ENCODE assay signal across 16 mouse cellular contexts in the genomic region with DNA sequence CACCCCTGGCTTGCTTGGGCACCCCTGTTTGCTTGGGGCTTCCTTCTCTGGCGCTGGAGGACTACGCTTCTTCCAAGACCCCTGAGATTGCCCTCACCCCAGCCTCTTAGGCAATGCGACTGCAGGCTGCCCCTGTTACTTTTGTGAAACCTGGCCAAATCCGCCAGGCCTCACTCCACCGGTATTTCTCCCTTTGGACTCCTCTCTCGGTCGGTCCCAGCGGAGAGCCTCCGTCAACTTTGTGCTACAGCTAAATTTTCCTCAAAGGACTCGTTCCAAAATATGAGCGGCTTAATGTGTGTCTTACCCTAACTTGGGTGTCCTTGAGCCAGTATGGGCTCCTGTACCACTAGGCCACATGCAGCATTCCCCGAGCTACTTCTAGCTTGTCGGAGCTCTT. TPM values are rescaled to one million over a fixed set of nuclear protein-coding genes. Genes with fewer than 3 reads are reported as not detected.
"Had no signal": no experiment of that assay in that cellular context is flagged by ENCODE, and none has a peak within 500 bp of the region (broad histone marks: within the 10 kb centered on the region; RNA-seq: fewer than 3 reads in every experiment).

No protein-coding gene starts in this region.

- H3K4me3 ChIP-seq: kidney, embryonic 15.5 days; left cerebral cortex, adult 2 months; liver, embryonic 13.5 days; midbrain, embryonic 12.5 days; midbrain, embryonic 15.5 days; myocyte; neural tube, embryonic 13.5 days had no signal

- H3K27me3 ChIP-seq: kidney, embryonic 15.5 days; liver, embryonic 13.5 days; midbrain, embryonic 12.5 days; midbrain, embryonic 15.5 days; neural tube, embryonic 13.5 days had no signal

- H3K9me3 ChIP-seq: kidney, embryonic 15.5 days; liver, embryonic 13.5 days; midbrain, embryonic 12.5 days; midbrain, embryonic 15.5 days; neural tube, embryonic 13.5 days had no signal

- H3K36me3 ChIP-seq: kidney, embryonic 15.5 days; liver, embryonic 13.5 days; midbrain, embryonic 12.5 days; midbrain, embryonic 15.5 days; neural tube, embryonic 13.5 days had no signal

- ATAC-seq: midbrain, embryonic 15.5 days had no signal

- H3K9ac ChIP-seq: kidney, embryonic 15.5 days; liver, embryonic 13.5 days; midbrain, embryonic 12.5 days; midbrain, embryonic 15.5 days; neural tube, embryonic 13.5 days had no signal

- H3K27ac ChIP-seq: kidney, embryonic 15.5 days; left cerebral cortex, adult 2 months; liver, embryonic 13.5 days; midbrain, embryonic 12.5 days; midbrain, embryonic 15.5 days; neural tube, embryonic 13.5 days had no signal

- DNase-seq: kidney, postnatal 10 days; kidney, postnatal 36 days; layer of hippocampus, postnatal 36 days; liver, embryonic 13.5 days; lung, adult 2 months; lung, postnatal 14 days; lung, postnatal 4 days; retina, postnatal 1 day; thymus, adult 18-20 months; thymus, postnatal 14 days had no signal

- H3K4me2 ChIP-seq: kidney, embryonic 15.5 days; liver, embryonic 13.5 days; midbrain, embryonic 12.5 days; midbrain, embryonic 15.5 days; neural tube, embryonic 13.5 days had no signal

RNA-seq across cellular contexts. Expression of gene Kit, which starts 23.8 kb away (rescaled TPM):
- polyA plus RNA-seq: myocyte had no signal
